Mouse (Mus musculus): ENCODE results near the gene Pitpna.

GRCm38 (mm10) chr11:75565849-75566248 is 22.0 kb upstream of the Pitpna start:
- TF ChIP-seq CTCF (IDR thresholded peaks at IDR 0.05; ENCODE audit: borderline replicate concordance, extremely low read depth, insufficient read depth, insufficient read length) (no peak), POLR2A (IDR thresholded peaks at IDR 0.05; ENCODE audit: borderline replicate concordance, extremely low read depth, insufficient read depth, insufficient read length, poor library complexity, severe bottlenecking) (no peak)
